Mouse (Mus musculus): ENCODE data around the gene Ssna1.
"Not testable (repeated sequence)": the region's sequence is repeated elsewhere in the genome, so short reads cannot be mapped to it uniquely, and the experiment has no call there.

The Ssna1 gene

DNA sequence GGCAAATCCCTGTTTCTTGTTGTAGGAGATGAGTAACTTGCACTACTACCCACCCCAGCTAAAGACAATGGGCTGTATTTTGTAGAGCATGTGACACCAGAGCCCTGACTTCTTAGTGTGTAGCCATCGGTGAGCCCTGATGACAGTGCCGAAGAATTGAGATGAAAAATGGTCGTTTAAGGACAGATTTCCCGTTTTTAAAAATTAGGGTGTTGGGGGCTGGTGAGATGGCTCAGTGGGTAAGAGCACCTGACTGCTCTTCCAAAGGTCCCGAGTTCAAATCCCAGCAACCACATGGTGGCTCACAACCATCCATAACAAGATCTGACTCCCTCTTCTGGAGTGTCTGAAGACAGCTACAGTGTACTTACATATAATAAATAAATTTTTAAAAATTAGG is 15.0 kb downstream of the Ssna1 start:
- not testable (repeated sequence) for DNase-seq

DNA sequence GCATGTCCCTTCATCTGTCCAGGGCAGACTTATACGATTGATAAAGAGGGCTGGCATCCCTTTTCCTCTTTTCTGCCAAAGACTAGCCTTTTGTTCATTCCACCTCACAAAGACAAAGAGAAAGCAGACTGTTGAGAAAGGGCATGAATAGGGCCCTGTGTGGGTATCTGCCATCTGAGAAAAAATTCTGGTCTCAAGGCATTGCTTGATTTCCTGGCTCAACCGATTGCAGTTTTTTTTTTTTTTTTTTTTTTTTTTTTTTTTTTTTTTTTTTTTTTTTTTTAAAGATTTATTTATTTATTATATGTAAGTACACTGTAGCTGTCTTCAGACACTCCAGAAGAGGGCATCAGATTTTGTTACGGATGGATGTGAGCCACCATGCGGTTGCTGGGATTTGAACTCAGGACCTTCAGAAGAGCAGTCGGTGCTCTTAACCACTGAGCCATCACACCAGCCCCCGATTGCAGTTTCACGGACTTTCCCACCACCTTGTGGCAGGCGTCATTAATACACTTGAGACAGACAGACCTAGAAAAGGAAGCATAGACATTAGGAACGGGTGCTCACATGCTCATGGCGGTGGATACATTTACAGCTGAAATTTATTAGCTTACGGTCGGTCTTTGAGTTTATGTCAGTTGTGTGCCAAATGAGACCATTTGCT is 15.7 kb downstream of the Ssna1 start:
- peak; percentile 72 for DNase-seq

DNA sequence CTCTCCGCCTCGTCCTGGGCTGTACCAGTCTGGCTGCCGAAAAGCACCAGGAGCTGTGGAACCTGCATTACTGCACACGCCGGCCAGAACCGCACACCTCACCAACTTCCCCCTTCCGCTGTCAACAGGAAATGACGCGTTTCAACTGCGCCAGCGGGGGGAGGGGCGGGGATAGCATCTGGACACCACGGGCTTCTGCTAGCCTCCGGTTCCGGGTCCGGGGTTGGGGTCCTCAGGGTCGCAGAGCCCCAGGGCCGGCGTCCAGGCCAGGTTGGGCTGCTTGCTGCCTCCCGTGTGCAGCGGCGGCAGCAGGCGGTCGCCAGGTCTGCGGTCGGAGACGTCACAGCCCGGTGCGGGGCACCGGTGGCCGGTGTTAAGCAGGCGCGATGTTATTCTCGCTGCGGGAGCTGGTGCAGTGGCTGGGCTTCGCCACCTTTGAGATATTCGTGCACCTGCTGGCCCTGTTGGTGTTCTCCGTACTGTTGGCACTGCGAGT is 16.9 kb downstream of the Ssna1 start, which contains the start of gene Tmem203:
Gene Tmem203, plus strand, starts transcription at position 156 of the 496 bp plus-strand sequence.
- DNase-seq, result peak; percentile 87

- no peak for DNase-seq
Measured at GRCm38 (mm10) chr2:25252331-25252730, 19.9 kb downstream of the Ssna1 start.

DNA sequence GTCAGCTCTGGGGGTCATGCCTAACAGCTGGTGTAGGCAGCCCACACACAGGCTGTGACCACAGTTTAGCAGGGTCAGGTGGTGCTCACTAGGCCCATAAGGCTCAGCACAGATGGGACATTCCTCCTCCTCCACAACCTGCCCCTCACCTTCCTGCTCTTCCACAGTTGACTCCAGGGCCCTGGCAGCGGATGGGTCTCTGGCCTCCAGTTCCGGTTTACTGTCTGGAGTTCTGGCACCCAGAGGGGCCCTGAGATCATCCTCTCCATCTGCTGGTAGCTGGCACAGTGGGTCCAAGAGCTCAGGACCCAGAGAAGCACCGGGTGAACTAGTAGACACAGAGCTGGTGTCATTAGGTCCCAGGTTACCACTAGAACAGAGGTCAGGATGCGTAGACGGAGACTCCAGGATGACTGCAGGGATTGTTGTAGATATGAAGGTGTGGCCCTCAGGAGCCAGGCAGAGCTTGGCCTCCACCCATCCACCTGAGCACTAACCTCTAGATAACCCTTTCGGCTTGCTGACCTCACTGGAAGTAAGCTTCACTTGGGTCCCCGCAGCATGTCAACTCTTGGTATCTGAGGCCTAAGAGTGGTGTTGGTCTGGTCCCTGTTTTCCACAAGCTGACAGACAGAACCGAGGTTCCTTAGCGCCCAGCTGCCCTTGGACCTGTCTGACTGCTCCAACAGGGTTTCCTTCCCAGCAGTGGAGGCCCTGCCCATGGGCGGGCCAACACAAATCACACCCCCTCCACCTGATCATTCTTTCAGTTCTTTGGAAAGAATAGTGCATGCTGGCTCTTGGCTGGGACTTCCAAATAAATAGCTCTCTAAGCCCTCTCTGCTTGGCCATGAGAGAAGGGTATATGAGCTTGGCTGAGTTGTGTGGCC is 25.8 kb downstream of the Ssna1 start, which contains the start of gene AL732309.1:
Gene AL732309.1, minus strand, starts transcription at position 681 of the 890 bp plus-strand sequence.
- DNase-seq, result no peak

DNA sequence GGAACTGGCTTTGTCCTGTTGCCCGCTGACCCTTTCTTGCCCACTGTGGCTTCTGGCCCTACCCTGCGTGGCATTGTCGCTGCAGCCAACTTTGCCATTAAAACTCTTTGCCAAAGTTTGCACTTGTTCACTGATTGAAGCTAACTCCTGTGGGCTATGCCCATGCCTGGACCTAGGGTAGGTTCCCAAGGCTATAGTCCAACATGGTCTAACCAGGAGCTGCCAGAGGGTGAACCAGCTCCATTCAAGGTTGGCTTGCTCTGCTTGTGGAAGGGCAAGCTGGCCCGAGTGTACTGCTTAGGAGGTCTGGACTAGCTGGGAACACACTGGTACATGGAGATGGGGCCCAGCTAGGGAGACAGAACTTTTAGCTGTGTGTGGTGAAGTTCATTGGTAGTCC is 28.1 kb downstream of the Ssna1 start:
- no peak for DNase-seq

DNA sequence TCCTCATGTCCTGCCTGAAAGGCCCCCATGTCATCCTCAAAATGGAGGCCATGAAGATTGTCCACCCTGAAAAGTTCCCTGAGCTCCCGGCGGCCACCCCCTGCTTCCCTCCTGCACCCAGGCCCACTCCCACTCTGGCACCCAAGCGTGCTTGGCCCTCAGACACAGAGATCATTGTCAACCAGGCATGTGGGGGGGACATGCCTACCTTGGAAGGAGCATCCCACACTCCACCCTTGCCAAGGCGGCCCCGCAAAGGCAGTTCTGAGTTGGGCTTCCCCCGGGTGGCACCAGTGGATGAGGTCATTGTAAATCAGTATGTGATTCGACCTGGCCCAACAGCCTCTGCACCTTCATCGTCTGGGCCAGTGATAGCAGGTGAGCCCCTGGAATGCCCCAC is 28.9 kb downstream of the Ssna1 start:
- no peak for DNase-seq

DNA sequence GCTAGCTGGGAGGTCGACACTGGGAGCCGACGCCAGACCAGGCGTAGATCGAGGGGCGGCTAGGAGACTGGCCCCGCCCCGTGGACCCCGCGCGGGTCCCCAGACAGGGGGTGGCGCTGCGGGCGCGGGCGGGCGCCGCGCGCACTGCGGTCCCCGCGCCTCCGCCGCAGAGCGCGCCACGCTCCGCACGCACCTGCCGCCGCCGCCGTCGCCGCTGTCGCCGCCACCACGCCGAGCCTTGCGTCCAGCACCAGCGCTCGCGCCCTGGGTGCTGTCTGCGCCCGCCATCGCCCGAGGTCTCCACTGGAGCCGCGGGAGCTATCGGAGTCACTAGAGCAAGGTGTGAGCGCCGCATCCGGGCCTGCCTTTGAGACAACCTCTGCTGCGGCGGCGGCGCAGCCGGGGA is 30.1 kb downstream of the Ssna1 start, which contains the start of the genes Rnf208 and Cysrt1:
Gene Rnf208, plus strand, starts transcription at position 155 of the 406 bp plus-strand sequence.
Gene Cysrt1, minus strand, starts transcription at position 352 of the 406 bp plus-strand sequence.
- DNase-seq, result no peak

DNA sequence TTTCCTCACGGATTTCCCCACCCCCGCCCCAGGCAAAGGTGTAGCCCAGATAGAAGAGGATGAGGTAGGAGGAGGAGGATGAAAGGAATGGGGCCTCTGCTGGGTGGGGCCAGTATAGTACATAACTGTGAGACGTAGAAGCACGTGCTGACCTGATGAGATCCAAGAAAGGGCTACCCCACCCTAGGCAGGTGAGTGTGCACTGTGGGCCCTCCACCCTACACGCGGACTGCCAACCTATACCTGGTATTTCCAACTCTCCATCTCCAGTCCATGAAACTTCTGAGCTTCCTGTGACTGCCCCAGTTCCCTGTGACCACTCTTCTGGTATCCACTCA is 30.8 kb downstream of the Ssna1 start:
- no peak for DNase-seq

DNA sequence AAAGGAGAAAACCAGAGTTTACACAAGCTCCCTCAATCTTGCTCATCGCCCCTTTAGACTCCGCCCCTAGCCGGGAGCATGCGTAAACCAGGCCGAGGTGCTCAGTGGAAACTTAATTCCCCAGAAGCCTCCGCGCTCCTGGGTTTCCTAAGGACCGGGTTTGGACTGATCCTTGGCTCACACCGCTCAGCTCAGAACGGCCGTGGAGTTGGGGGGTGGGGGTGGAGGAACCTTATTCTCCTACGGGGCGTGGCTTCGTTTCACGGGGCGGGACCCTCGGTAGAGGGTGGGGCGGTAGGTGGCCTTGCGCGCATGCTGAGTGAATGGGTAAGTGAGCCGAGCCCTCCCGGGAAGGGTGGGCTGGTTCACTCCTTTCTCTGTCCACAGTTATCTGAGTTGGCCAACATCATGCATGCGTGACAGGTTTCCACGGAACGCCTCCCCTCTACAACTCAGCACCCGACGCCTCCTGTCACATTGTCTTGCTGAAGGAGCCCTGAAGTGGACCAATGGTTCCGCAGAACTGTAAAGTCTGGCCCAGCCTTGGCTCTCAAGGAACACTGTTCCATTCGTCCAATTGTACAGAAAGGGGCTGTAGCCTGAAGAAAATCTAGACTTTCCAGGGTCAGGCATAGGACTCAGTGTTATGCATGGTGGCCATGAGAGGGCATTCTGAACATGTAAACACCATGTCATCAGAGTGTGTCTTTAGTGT is 31.4 kb downstream of the Ssna1 start:
- DNase-seq, result peak; percentile 76

GRCm38 (mm10) chr2:25240310-25240709 is 31.9 kb downstream of the Ssna1 start:
- no peak for DNase-seq

- no peak for DNase-seq
Measured at GRCm38 (mm10) chr2:25239766-25240165, 32.5 kb downstream of the Ssna1 start.

DNA sequence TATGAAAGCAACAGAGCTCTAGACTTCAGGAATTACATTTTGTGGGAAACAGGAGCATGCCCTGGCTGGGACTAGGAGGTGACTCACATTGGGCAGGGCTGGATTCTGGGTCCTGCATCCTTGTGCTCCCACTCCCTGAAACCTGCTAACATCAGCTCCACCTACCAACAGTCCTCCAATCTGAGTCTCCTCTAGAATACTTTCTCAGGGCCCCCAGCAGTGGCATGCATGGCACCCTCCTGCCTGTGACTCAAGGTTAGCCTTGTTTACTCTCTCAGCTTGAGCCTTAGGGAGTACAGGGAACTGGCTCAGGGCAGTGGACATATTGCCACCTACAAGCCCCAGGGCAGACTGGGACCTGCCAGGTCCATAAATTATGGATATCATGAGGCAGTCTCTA is 34.1 kb downstream of the Ssna1 start:
- DNase-seq, result no peak

- peak; percentile 69 for DNase-seq
Measured at GRCm38 (mm10) chr2:25237522-25237921, 34.7 kb downstream of the Ssna1 start.

DNA sequence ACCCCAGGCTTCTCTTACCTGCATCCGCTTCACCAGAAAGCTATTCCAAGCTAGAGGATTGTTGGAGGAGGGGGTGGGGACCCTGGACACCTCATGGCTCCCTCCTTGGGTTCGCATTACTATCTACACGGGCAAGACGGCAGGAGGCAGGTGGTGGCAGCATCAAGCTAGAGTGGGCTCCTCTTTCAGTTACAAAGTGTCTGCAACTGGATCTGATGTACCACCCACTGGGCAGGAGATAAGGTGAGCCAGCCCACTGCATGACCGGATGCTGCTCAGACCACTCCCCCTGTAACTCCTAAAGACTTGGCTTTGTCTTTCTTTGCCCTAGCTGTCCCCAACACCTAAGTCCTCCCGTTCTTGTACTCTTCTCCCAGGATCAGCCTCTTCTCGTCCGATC is 35.6 kb downstream of the Ssna1 start, which contains the start of gene Rnf224:
Gene Rnf224, minus strand, starts transcription at position 174 of the 400 bp plus-strand sequence.
- DNase-seq, result no peak

DNA sequence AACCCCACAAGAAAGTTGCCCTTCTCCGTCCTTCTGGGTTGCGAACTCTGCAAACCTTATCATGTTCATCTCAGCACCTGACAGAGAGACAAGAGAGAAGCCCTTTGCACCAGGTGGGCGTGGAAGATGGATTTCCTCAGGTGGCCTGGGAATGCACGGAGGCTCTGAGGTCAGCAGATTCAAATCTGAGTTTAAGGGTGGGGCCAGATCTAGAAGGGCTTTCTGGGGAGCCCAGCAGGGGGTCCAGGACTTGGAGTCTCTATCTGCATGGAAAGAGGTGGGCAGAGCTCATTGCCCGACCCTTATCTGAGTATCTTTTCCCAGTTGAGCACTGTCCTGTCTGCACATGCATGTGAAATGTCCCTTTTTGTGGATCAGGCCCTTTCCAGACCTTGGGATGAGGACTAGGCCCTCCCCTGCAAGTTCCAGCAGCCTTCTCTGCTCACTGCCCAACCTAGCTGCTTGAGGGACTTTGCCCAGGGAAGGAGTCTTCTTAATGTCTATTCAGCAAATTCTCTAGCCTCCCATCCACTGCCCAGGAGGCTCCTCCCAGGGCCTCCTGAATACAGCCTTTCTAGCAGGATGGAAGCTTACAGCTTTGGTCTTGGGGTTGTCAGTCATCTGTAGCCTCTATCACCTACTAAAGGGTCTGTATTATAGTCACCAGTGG is 37.6 kb downstream of the Ssna1 start:
- no peak for DNase-seq

DNA sequence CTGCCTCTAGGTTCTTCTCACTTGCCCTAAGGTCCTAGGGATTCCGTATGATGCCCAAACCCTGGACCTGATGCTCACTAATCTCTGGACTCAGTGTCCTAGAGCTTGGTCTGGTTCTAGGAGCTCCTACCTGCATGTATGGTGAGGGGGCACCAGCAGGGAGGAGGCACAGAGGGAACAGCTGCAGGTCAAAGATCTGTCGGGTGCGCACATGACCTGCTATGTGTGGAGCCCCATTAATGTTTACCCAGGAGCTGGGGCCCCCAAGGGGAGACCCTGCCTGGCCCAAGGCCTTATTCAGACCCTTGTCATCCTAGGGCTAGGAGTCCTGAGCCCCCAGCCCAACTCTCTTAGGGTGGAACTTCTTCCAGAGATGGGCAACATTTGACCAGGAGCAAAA is 38.2 kb downstream of the Ssna1 start, which contains the start of gene Slc34a3:
Gene Slc34a3, minus strand, starts transcription at position 315 of the 400 bp plus-strand sequence.
- no peak for DNase-seq

- DNase-seq, result no peak
Measured at GRCm38 (mm10) chr2:25233421-25233820, 38.8 kb downstream of the Ssna1 start.

- DNase-seq, result no peak
Measured at GRCm38 (mm10) chr2:25231038-25231437, 41.2 kb downstream of the Ssna1 start.

- DNase-seq, result no peak
Measured at GRCm38 (mm10) chr2:25230581-25230980, 41.7 kb downstream of the Ssna1 start.

DNA sequence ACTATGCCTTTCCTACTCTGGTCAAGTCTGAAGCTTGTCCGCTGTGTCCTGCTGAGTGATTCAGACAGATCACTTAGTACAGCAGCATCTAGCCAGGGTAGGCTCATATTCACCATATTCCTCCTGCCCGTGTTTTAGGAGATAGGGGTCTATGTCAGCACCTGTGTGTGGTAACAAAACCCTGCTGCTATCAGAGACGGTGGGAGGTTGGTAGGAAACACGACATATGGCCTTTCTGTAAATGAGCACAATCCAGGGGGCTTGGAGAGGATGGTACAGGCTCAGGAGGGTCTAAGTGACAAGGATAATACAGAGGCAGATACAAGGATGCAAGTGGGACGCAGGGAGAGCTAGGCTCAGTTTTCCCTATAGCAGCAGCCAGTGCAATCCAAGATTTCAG is 42.7 kb downstream of the Ssna1 start:
- no peak for DNase-seq

GRCm38 (mm10) chr2:25228995-25229530 is 43.2 kb downstream of the Ssna1 start:
- DNase-seq, result no peak
